Mouse (Mus musculus) embryonic fibroblast, embryonic 13.5 days (primary cell): ENCODE results near the gene Neb.

Experiments used
- CTCF ChIP-seq: IDR thresholded peaks from 2 replicates; pipeline ENCODE4 v1.5.1; 2011; ENCODE audit warnings: mild to moderate bottlenecking, control low read depth, low read length, moderate library complexity, borderline replicate concordance; ENCODE audit not compliant: insufficient read depth
- POLR2A ChIP-seq: IDR thresholded peaks from 2 replicates; pipeline ENCODE4 v1.6.1; 2011; ENCODE audit warnings: low read depth, mild to moderate bottlenecking, control low read depth, low read length, moderate library complexity

GRCm38 (mm10) chr2:52371066-52371465 lies 7.2 kb downstream of the Neb start:
- TF ChIP-seq POLR2A: no peak
- TF ChIP-seq CTCF: no peak
